Mouse (Mus musculus) left cerebral cortex, postnatal 4 days (tissue): ENCODE data around the gene Pex14. TPM values are rescaled to one million over a fixed set of nuclear protein-coding genes. Genes with fewer than 3 reads are reported as not detected.

Experiments used
- DNase-seq: peaks from one replicate; pipeline ENCODE4 v3.0.0-alpha.2; 2022
- intact Hi-C: fragments of 180-260 bp; cut with DNase I; formaldehyde crosslinking; loops from one replicate; pipeline ENCODE4 v1.15.1; 2025
- total RNA-seq, 2 experiments: library from RNA; stranded (reverse); gene quantifications; 2 replicates each; pipeline ENCODE4 v1.2.3; 2021

The Pex14 gene
- 10 to 100 TPM; 38.2 to 40.8 TPM for total RNA-seq

GRCm38 (mm10) chr4:149099369-149100017 is at the start of gene Pex14:
Gene Pex14, minus strand, starts transcription at chr4:149099876.
- intact Hi-C loops, result no loop called here

GRCm38 (mm10) chr4:149149196-149149595 is 49.5 kb upstream of the Pex14 start:
- intact Hi-C loops, result no loop called here
- no peak for DNase-seq

More at GRCm38 (mm10) chr4:149099369-149100017, at the start of gene Pex14:
- DNase-seq, result peak; percentile 92

- no peak for DNase-seq
- intact Hi-C loops, result no loop called here
Observed at GRCm38 (mm10) chr4:149148084-149148483, 48.4 kb upstream of the Pex14 start.

- no peak for DNase-seq
- intact Hi-C loops, result no loop called here
Observed at GRCm38 (mm10) chr4:149147528-149147927, 47.9 kb upstream of the Pex14 start.

- no peak for DNase-seq
- intact Hi-C loops, result no loop called here
Observed at GRCm38 (mm10) chr4:149145151-149145550, 45.5 kb upstream of the Pex14 start.

- peak; percentile 72 for DNase-seq
- intact Hi-C loops, result no loop called here
Observed at GRCm38 (mm10) chr4:149144459-149144858, 44.8 kb upstream of the Pex14 start.

GRCm38 (mm10) chr4:149143594-149143993 is 43.9 kb upstream of the Pex14 start:
- intact Hi-C loops, result no loop called here
- DNase-seq, result no peak

GRCm38 (mm10) chr4:149138515-149138914 is 38.8 kb upstream of the Pex14 start:
- DNase-seq, result no peak
- intact Hi-C loops, result no loop called here

- intact Hi-C loops, result no loop called here
- peak; percentile 94 for DNase-seq
Observed at GRCm38 (mm10) chr4:149136982-149137770, 37.5 kb upstream of the Pex14 start, which contains the start of gene Cenps. Gene Cenps, minus strand, starts transcription at chr4:149137629.

GRCm38 (mm10) chr4:149136116-149136850 is 36.6 kb upstream of the Pex14 start:
- intact Hi-C loops, result no loop called here
- peak; percentile 22 for DNase-seq

- intact Hi-C loops, result no loop called here
Observed at GRCm38 (mm10) chr4:149133395-149133794, 33.7 kb upstream of the Pex14 start.

GRCm38 (mm10) chr4:149131789-149132565 is 32.3 kb upstream of the Pex14 start:
- intact Hi-C loops, result no loop called here
- DNase-seq, result no peak

More at GRCm38 (mm10) chr4:149133395-149133794, 33.7 kb upstream of the Pex14 start:
- DNase-seq, result no peak

GRCm38 (mm10) chr4:149131021-149131752 is 31.5 kb upstream of the Pex14 start:
- no peak for DNase-seq
- intact Hi-C loops, result no loop called here

- intact Hi-C loops, result no loop called here
- no peak for DNase-seq
Observed at GRCm38 (mm10) chr4:149128467-149128866, 28.8 kb upstream of the Pex14 start.

- DNase-seq, result no peak
Observed at GRCm38 (mm10) chr4:149126663-149127062, 27.0 kb upstream of the Pex14 start, which contains the start of gene Cort. Gene Cort, minus strand, starts transcription at chr4:149126763.

GRCm38 (mm10) chr4:149126115-149126509 is 26.4 kb upstream of the Pex14 start:
- intact Hi-C loops, result no loop called here
- no peak for DNase-seq

More at GRCm38 (mm10) chr4:149126663-149127062, 27.0 kb upstream of the Pex14 start, which contains the start of gene Cort:
- intact Hi-C loops, result no loop called here

GRCm38 (mm10) chr4:149125341-149126114 is 25.9 kb upstream of the Pex14 start:
- intact Hi-C loops, result no loop called here
- no peak for DNase-seq

GRCm38 (mm10) chr4:149123432-149123831 is 23.8 kb upstream of the Pex14 start:
- no peak for DNase-seq
- intact Hi-C loops, result no loop called here
